Mouse (Mus musculus): ENCODE measurements at regions not wholly inside any gene's neighbourhood (a gene's known extent, or its start where the extent isn't known, plus 50 kb on each side); places are given as distances from the start of the nearest gene placed in this dataset.

DNA sequence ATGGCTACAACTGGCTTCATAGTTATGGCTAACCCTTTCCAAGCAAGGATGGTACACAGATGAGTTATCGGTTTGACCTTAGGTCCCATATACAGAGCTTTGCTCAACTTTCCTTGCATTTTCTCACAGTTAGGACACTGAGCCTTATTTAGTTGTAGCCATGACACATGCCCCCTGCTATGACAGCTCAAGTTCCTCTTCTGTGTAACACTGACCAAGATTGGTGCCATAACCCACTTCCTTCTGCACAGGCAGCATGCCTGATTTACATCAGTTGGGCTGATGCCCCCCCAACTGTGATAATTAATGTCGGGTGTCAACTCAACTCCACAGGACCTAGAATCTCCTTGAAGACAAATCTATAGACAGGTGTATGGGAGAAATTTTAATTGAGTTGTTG is 361.5 kb upstream of the Intu start:
- TF ChIP-seq CTCF (IDR thresholded peaks at IDR 0.05; ENCODE audit: extremely low read depth, insufficient read depth, insufficient read length, insufficient replicate concordance) (no peak), POLR2A (IDR thresholded peaks at IDR 0.05; ENCODE audit: low read depth, low read length) (no peak)

Data from spleen, adult 2 months (tissue).